Mouse (Mus musculus) 3134 (cell line): ENCODE measurements around the gene Rita1.

Experiments used
- DNase-seq: peaks from one replicate; pipeline ENCODE4 v3.0.0-alpha.2; 2011; ENCODE audit warnings: low spot score; ENCODE audit not compliant: insufficient read length; ENCODE audit errors: extremely low read depth

Gene Rita1

DNA sequence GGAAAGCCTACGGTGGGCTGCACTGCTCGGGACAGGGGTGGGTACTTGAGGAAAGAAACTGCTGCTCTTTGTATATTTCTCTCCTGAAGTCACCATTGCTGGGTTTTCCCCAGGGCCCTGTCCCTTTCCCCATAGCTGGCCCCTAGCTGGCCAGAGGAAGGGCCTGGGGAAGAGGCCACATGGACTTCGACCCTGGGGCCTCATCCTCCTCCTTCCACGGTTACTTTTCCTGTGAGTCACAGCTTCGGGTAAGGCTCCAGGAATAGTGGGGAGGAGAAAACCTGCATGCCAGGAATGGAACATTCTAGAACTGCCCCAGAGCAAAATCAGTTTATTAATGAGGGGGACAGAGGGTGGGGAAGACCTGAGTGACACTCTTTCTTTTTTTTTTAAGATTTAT lies 62.3 kb downstream of the Rita1 start:
- DNase-seq: no peak

- DNase-seq: no peak
These were observed 64.0 kb downstream of the Rita1 start for GRCm38 (mm10) chr5:120548236-120548850.
